Mouse (Mus musculus): ENCODE data around the gene Cdh11. TPM values are rescaled to one million over a fixed set of nuclear protein-coding genes. Genes with fewer than 3 reads are reported as not detected.

Gene Cdh11
- total and polyA plus RNA-seq, 2 experiments from 2014 or later: 18.2 to 27.6 TPM

GRCm38 (mm10) chr8:102734419-102734818 lies 51.0 kb downstream of the Cdh11 start:
- Histone ChIP-seq H3K9ac (replicated peaks; ENCODE audit: low read depth, low read length) (no peak overlapping the region), H3K27ac (ENCODE audit: low read depth) (no peak overlapping the region), H3K4me1 (ENCODE audit: control insufficient read depth, insufficient read depth) (peaks cover 15% of the 10 kb centered on the region; the same call in 1 of the 2 replicates), H3K4me2 (ENCODE audit: low read depth, low read length) (no peak overlapping the region), H3K4me3 (ENCODE audit: low read depth, low read length) (no peak overlapping the region), H3K9me3 (replicated peaks; ENCODE audit: control insufficient read depth, low read length) (no peaks in the 10 kb centered on the region), H3K27me3 (ENCODE audit: control insufficient read depth, insufficient read depth, low read length) (no peaks in the 10 kb centered on the region), H3K36me3 (replicated peaks; ENCODE audit: control insufficient read depth, insufficient read depth, low read length) (no peaks in the 10 kb centered on the region)
- WGBS: 85% methylated on average over 1 of the region's 1 CpGs
- ATAC-seq (ENCODE audit: insufficient read depth, low read depth) (no peak), DNase-seq (ENCODE audit: low spot score) (no peak)
- no peak for TF ChIP-seq EP300 (IDR thresholded peaks at IDR 0.05; ENCODE audit: low read depth)
- TF ChIP-seq CTCF (IDR thresholded peaks at IDR 0.05; ENCODE audit: low read depth): no peak

DNA sequence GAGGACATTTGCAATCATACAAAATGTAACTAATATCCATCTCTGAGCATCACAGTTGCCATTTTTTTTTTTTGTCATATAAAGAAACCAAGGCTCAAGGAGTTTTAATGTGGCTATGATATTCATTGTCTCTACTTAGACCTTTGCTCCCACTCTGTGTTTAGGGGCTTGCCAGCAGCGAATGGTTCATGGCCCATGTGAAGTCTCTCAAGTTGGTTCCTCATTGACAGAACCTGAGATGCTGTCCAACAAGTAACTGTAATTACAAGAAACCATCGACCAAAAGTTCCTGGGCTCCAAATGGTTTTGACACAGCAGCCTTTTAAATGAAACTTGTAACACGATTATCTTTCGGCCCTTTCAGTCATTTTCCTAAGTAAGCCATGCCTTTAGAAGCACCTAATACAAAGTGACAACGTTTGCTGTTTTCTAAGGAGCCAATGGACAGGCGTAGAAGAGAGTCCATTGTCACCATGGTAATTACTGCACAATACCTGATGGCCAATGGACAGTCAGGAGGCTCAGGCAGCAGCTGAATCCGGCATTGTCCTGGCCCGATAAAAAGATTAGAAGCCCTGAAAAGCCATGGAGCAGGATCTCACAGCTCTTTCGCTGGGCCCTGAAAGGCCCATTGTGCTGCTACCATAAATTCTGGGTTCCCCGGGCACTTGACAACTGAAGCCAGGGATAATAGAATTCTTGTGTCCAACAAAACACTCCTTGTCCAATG lies 59.1 kb downstream of the Cdh11 start:
- no peak overlapping the region for H3K4me3 ChIP-seq (ENCODE audit: low read depth, low read length)
- TF ChIP-seq CTCF (IDR thresholded peaks at IDR 0.05; ENCODE audit: low read depth) (no peak), EP300 (IDR thresholded peaks at IDR 0.05; ENCODE audit: low read depth) (no peak)
- no peaks in the 10 kb centered on the region for H3K9me3 ChIP-seq (replicated peaks; ENCODE audit: control insufficient read depth, low read length)
- DNase-seq (ENCODE audit: low spot score) (no peak), ATAC-seq (ENCODE audit: insufficient read depth, low read depth) (no peak)
- no peaks in the 10 kb centered on the region for H3K27me3 ChIP-seq (ENCODE audit: control insufficient read depth, insufficient read depth, low read length)
- no peak overlapping the region for H3K4me2 ChIP-seq (ENCODE audit: low read depth, low read length)
- no peak overlapping the region for H3K9ac ChIP-seq (replicated peaks; ENCODE audit: low read depth, low read length)
- no peaks in the 10 kb centered on the region for H3K4me1 ChIP-seq (ENCODE audit: control insufficient read depth, insufficient read depth)
- no peak overlapping the region for H3K27ac ChIP-seq (ENCODE audit: low read depth)
- no peaks in the 10 kb centered on the region for H3K36me3 ChIP-seq (replicated peaks; ENCODE audit: control insufficient read depth, insufficient read depth, low read length)
- 74% methylated on average over 10 of the region's 10 CpGs for WGBS

GRCm38 (mm10) chr8:102725496-102725895 lies 59.9 kb downstream of the Cdh11 start:
- Histone ChIP-seq H3K27me3 (ENCODE audit: control insufficient read depth, insufficient read depth, low read length) (no peaks in the 10 kb centered on the region), H3K9ac (replicated peaks; ENCODE audit: low read depth, low read length) (no peak overlapping the region), H3K27ac (ENCODE audit: low read depth) (no peak overlapping the region), H3K9me3 (replicated peaks; ENCODE audit: control insufficient read depth, low read length) (no peaks in the 10 kb centered on the region), H3K4me2 (ENCODE audit: low read depth, low read length) (no peak overlapping the region), H3K4me1 (ENCODE audit: control insufficient read depth, insufficient read depth) (no peaks in the 10 kb centered on the region), H3K36me3 (replicated peaks; ENCODE audit: control insufficient read depth, insufficient read depth, low read length) (no peaks in the 10 kb centered on the region), H3K4me3 (ENCODE audit: low read depth, low read length) (no peak overlapping the region)
- TF ChIP-seq CTCF (IDR thresholded peaks at IDR 0.05; ENCODE audit: low read depth) (no peak), EP300 (IDR thresholded peaks at IDR 0.05; ENCODE audit: low read depth) (no peak)
- 67% methylated on average over 3 of the region's 3 CpGs for WGBS
- ATAC-seq (ENCODE audit: insufficient read depth, low read depth): no peak
- DNase-seq (ENCODE audit: low spot score): no peak

DNA sequence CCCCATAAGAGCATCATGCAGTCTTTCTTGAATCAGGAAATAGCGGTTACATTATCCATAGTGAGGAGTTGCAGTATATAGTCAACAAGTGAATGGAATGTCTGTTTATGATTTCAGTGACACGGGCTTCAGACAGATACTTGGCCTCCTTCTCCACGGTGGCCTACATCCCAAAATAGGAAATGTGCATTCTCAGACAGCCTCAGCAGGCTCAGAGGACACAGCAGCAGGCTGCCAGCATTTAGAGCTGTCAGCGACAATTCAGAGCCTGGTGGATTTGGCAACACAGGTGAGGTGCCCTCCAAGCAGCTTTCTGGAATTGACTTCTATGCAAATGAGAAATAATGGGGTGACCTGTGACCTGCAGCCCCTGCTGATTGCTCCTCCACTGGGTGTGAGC lies 69.5 kb downstream of the Cdh11 start:
- Histone ChIP-seq H3K4me2 (ENCODE audit: low read depth, low read length) (peak overlapping the region; percentile 11; the same call in 1 of the 2 replicates), H3K9me3 (replicated peaks; ENCODE audit: control insufficient read depth, low read length) (no peaks in the 10 kb centered on the region), H3K9ac (replicated peaks; ENCODE audit: low read depth, low read length) (no peak overlapping the region), H3K4me1 (ENCODE audit: control insufficient read depth, insufficient read depth) (peaks cover 6% of the 10 kb centered on the region; the same call in 1 of the 2 replicates), H3K27ac (ENCODE audit: low read depth) (peak overlapping the region; percentile 65), H3K36me3 (replicated peaks; ENCODE audit: control insufficient read depth, insufficient read depth, low read length) (no peaks in the 10 kb centered on the region), H3K27me3 (ENCODE audit: control insufficient read depth, insufficient read depth, low read length) (no peaks in the 10 kb centered on the region), H3K4me3 (ENCODE audit: low read depth, low read length) (no peak overlapping the region)
- ATAC-seq (ENCODE audit: insufficient read depth, low read depth): peak; percentile 70; the same call in 1 of the 2 replicates
- DNase-seq (ENCODE audit: low spot score): peak; percentile 23
- TF ChIP-seq CTCF (IDR thresholded peaks at IDR 0.05; ENCODE audit: low read depth) (no peak), EP300 (IDR thresholded peaks at IDR 0.05; ENCODE audit: low read depth) (no peak)
- WGBS: 17% methylated on average over 4 of the region's 4 CpGs

GRCm38 (mm10) chr8:102707305-102707704 lies 78.1 kb downstream of the Cdh11 start:
- Histone ChIP-seq H3K27me3 (ENCODE audit: control insufficient read depth, insufficient read depth, low read length) (no peaks in the 10 kb centered on the region), H3K27ac (ENCODE audit: low read depth) (no peak overlapping the region), H3K36me3 (replicated peaks; ENCODE audit: control insufficient read depth, insufficient read depth, low read length) (no peaks in the 10 kb centered on the region), H3K9ac (replicated peaks; ENCODE audit: low read depth, low read length) (no peak overlapping the region), H3K9me3 (replicated peaks; ENCODE audit: control insufficient read depth, low read length) (no peaks in the 10 kb centered on the region; the same call in 1 of the 2 replicates), H3K4me2 (ENCODE audit: low read depth, low read length) (peak overlapping the region; percentile 28; the same call in 1 of the 2 replicates), H3K4me1 (ENCODE audit: control insufficient read depth, insufficient read depth) (no peaks in the 10 kb centered on the region), H3K4me3 (ENCODE audit: low read depth, low read length) (0 out of 2 replicates have a peak overlapping the region, but pooled peaks have one; percentile 7)
- WGBS: 22% methylated on average over 7 of the region's 7 CpGs
- no peak for DNase-seq (ENCODE audit: low spot score)
- TF ChIP-seq CTCF (IDR thresholded peaks at IDR 0.05; ENCODE audit: low read depth) (no peak), EP300 (IDR thresholded peaks at IDR 0.05; ENCODE audit: low read depth) (no peak)
- ATAC-seq (ENCODE audit: insufficient read depth, low read depth): no peak

Data from heart, postnatal 0 days (tissue).